Mouse (Mus musculus) gastrocnemius, postnatal 14 days (tissue): ENCODE results near the gene Krtcap3. TPM values are rescaled to one million over a fixed set of nuclear protein-coding genes. Genes with fewer than 3 reads are reported as not detected.

Experiments used
- DNase-seq: peaks from one replicate; pipeline ENCODE4 v3.0.0; 2021; ENCODE audit warnings: mixed read lengths
- intact Hi-C: fragments of 180-260 bp; cut with DNase I; formaldehyde crosslinking; loops from one replicate; pipeline ENCODE4 v1.15.1; 2025; ENCODE audit warnings: low total_unique reads
- total RNA-seq, 2 experiments: library from RNA; stranded (reverse); gene quantifications; 2 replicates each; pipeline ENCODE4 v1.2.3; 2021

The Krtcap3 gene
- total RNA-seq, 2 experiments from 2014 or later: 0.47 to 1.9 TPM

DNA sequence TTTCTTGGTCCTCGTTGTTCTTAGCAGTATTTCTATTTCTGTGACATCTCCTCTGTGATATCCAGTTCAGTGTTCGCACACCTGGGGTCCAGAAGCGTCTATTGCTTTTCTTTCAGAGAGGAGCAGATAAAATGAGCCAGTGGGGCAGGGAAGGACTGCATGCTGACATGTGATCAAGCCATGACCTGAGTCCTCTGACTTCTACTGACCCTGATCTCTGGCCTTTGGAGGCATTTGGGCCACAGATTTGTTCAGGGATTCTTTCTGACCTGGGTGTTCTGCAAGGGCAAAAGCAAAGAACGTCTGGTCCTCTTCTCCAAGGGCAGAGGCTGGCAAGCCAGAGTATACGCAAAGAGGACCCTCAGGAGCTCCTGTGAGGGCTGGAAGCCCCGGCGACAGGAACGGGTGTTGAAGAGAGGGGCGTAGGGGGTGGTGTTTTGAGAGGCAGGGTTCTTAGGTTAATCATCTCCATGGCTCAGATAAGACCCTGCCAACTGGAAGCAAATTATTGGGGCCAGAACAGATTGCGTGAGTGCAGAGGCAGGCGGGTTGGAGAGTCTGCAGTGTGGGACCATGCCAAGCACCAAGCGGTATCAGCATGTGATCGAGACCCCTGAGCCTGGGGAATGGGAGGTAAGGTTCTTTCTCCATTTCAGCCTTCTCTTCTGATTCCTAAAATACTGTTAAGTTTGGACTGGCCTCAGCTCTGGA, 45.7 kb downstream of the Krtcap3 start, which contains the start of gene Gckr:
TSS of gene Gckr (plus strand) at position 397 of the 711 bp plus-strand sequence.
- no peak for DNase-seq
- intact Hi-C loops: no loop called here

DNA sequence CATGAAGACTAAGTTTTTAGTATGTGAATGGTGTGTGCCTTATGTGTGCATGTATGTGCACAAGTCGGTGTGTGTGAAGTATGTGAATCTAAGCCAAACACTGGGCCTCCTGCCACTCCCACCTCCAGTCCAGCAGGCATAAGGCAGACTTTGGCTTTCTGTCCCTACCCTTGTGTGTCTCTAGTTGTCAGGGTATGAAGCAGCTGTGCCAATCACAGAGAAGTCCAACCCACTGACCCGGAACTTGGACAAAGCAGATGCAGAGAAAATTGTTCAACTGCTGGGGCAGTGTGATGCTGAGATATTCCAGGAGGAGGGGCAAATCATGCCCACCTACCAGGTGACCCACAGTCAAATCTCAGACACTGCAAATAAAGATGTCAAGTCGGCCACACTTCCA, 46.5 kb downstream of the Krtcap3 start:
- intact Hi-C loops: no loop called here
- no peak for DNase-seq

DNA sequence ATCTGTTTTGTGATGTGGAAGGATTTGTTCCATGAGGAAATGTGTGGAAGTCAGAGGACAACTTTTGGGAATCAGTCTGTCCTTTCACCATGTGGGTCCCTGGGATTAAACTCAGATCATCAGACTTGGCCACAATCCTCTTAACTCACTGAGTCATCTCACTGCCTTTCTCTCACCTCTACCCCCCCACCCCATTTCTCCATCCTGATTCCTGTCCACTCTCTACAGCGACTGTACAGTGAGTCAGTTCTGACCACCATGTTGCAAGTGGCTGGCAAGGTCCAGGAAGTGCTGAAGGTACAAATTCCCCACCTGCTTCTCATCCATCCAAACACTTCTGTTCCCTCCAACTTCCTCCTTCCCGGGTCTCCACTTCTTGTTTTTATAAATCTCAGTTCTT, 47.0 kb downstream of the Krtcap3 start:
- intact Hi-C loops: no loop called here
- DNase-seq: no peak

DNA sequence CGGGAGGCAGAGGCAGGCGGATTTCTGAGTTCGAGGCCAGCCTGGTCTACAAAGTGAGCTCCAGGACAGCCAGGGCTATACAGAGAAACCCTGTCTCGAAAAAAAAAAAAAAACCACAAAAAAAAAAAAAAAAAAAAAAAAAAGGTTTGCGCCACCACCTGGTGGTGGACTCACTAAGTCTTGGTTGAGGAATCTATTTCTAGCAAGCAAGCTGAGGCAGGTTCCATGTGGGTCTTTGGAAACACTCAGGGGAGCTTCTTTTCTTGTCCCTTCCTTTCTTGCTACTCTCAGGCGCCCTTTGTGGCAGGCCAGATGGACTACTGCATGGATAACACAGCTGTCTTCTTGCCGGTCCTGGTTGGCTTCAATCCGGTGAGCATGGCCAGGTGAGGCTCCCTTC, 50.4 kb downstream of the Krtcap3 start:
- intact Hi-C loops: no loop called here
- DNase-seq: no peak

Other genes starting within 250 kb of the Krtcap3 start
- gene Atraid, start 203.4 kb upstream of the Krtcap3 start, total RNA-seq: 10 to 100 TPM; 56.7 to 63.5 TPM
- gene Slc5a6, start 202.8 kb upstream of the Krtcap3 start, total RNA-seq: 1 to 10 TPM; 2.5 to 2.8 TPM
- 10 to 100 TPM; 12.3 to 19.9 TPM for gene Cad, start 196.9 kb upstream of the Krtcap3 start, total RNA-seq
- gene Dnajc5g, start 145.4 kb upstream of the Krtcap3 start, total RNA-seq: not detected
- under 1 TPM in 1 of 2 experiments, not detected in 1; 0.10 TPM for gene Slc30a3, start 143.5 kb upstream of the Krtcap3 start, total RNA-seq
- gene Trim54, start 135.0 kb upstream of the Krtcap3 start, total RNA-seq: 100 to 1,000 TPM; 190 to 215 TPM
- not detected for gene Ucn, start 112.9 kb upstream of the Krtcap3 start, total RNA-seq
- 10 to 100 TPM; 33.9 to 37.3 TPM for gene Mpv17, start 97.4 kb upstream of the Krtcap3 start, total RNA-seq
- under 1 TPM; 0.25 to 0.60 TPM for gene Gm29609, start 71.8 kb upstream of the Krtcap3 start, total RNA-seq
- gene Gtf3c2, start 71.5 kb upstream of the Krtcap3 start, total RNA-seq: 10 to 100 TPM; 23.2 to 28.6 TPM
- 10 to 100 TPM; 42.4 to 42.7 TPM for gene Snx17, start 58.5 kb upstream of the Krtcap3 start, total RNA-seq
- gene Eif2b4, start 58.3 kb upstream of the Krtcap3 start, total RNA-seq: 10 to 100 TPM; 44.4 to 48.7 TPM
- 1 to 10 TPM; 7.1 TPM for gene Zfp513, start 49.4 kb upstream of the Krtcap3 start, total RNA-seq
- 10 to 100 TPM; 38.0 to 39.8 TPM for gene Ppm1g, start 31.0 kb upstream of the Krtcap3 start, total RNA-seq
- 10 to 100 TPM; 61.1 to 63.4 TPM for gene Nrbp1, start 10.8 kb upstream of the Krtcap3 start, total RNA-seq
- gene Gm9970, start 10.5 kb upstream of the Krtcap3 start, total RNA-seq: not detected
- gene Ift172, start 39.4 kb downstream of the Krtcap3 start, total RNA-seq: 10 to 100 TPM; 19.6 to 21.2 TPM
- 1 to 10 TPM; 3.5 to 4.9 TPM for gene Fndc4, start 44.4 kb downstream of the Krtcap3 start, total RNA-seq
- gene Gckr, start 45.8 kb downstream of the Krtcap3 start, total RNA-seq: not detected
- gene Zfp512, start 200.7 kb downstream of the Krtcap3 start, total RNA-seq: 10 to 100 TPM; 11.2 to 12.1 TPM
- not detected for gene 4930548H24Rik, start 234.0 kb downstream of the Krtcap3 start, total RNA-seq
- 10 to 100 TPM; 17.1 to 18.3 TPM for gene Gpn1, start 243.1 kb downstream of the Krtcap3 start, total RNA-seq